Mouse (Mus musculus): ENCODE results near the gene Cyp26c1.

GRCm38 (mm10) chr19:37656441-37656840, 28.9 kb upstream of the Cyp26c1 start:
- no peak for TF ChIP-seq POLR2A (IDR thresholded peaks at IDR 0.05; ENCODE audit: borderline replicate concordance, insufficient read depth, low read length)
- no peak for TF ChIP-seq CTCF (IDR thresholded peaks at IDR 0.05; ENCODE audit: borderline replicate concordance, insufficient read depth, low read depth, low read length)

Measured in cerebellum, adult 2 months (tissue).